Mouse (Mus musculus) ES-Bruce4 (cell line): ENCODE measurements at regions not wholly inside any gene's neighbourhood (a gene's known extent, or its start where the extent isn't known, plus 50 kb on each side); places are given as distances from the start of the nearest gene placed in this dataset.
"Not testable (repeated sequence)": the region's sequence is repeated elsewhere in the genome, so short reads cannot be mapped to it uniquely, and the experiment has no call there.

Experiments used
- H3K27ac ChIP-seq: 2 replicates; pipeline ENCODE4 v1.5.1; 2012; ENCODE audit warnings: low read length, inconsistent platforms; ENCODE audit not compliant: insufficient read depth
- H3K27me3 ChIP-seq: 2 replicates; pipeline ENCODE4 v1.6.1; 2012; ENCODE audit warnings: mild to moderate bottlenecking, low read length, inconsistent platforms; ENCODE audit not compliant: control insufficient read depth, poor library complexity, insufficient read depth, severe bottlenecking
- H3K36me3 ChIP-seq: 2 replicates; pipeline ENCODE4 v1.6.1; 2012; ENCODE audit warnings: inconsistent platforms, mild to moderate bottlenecking, low read length, moderate library complexity; ENCODE audit not compliant: control insufficient read depth, poor library complexity, insufficient read depth, severe bottlenecking
- H3K4me1 ChIP-seq: one replicate; pipeline ENCODE4 v1.8.1; 2011; ENCODE audit warnings: low read length; ENCODE audit not compliant: control insufficient read depth, insufficient read depth
- H3K4me3 ChIP-seq: 2 replicates; pipeline ENCODE4 v1.5.1; 2011; ENCODE audit warnings: low read depth, mild to moderate bottlenecking, low read length
- H3K9ac ChIP-seq: 2 replicates; pipeline ENCODE4 v1.6.1; 2012; ENCODE audit warnings: low read depth, mild to moderate bottlenecking, inconsistent platforms; ENCODE audit not compliant: poor library complexity, severe bottlenecking
- H3K9me3 ChIP-seq: replicated peaks from 2 replicates; pipeline ENCODE4 v1.6.1; 2012; ENCODE audit warnings: mild to moderate bottlenecking, low read length, inconsistent platforms; ENCODE audit not compliant: control insufficient read depth, poor library complexity, insufficient read depth, severe bottlenecking

DNA sequence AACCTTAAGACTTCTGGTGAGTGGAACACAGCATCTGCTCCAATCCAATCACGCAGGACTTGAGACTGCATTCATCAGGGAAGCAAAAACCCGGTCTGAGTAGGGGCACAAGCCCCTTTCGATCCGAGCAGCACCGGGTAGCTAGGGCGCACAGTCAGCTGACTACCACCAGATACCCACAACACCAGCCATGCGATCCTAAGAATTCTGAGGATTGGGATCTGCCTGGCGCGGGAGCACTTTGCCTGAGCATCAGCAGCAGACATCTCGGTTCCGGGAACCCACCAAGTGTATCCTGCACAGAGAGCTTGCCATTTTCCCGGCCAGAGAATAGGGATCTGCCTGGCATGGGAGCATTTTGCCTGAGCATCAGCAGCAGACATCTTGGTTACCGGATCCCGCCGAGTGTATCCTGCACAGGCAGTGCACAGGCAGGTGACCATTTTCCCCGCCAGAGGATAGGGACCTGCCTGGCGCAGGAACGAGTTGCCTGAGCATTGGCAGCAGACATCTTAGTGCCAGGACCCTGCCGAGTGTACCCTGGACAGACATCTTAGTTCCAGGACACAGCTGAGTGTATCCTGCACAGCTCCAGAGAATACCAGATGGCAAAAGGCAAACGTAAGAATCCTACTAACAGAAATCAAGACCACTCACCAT, 58.8 kb downstream of the Tpm3-rs7 start:
- H3K27me3 ChIP-seq, H3K9ac ChIP-seq, H3K36me3 ChIP-seq, H3K27ac ChIP-seq, H3K4me1 ChIP-seq, H3K9me3 ChIP-seq: not testable (repeated sequence)
- peak overlapping the region; percentile 66 for H3K4me3 ChIP-seq
